Mouse (Mus musculus) limb, embryonic 14.5 days (tissue): Measurements from ENCODE around the gene Hsf5. TPM values are rescaled to one million over a fixed set of nuclear protein-coding genes. Genes with fewer than 3 reads are reported as not detected.

Source experiments
- ATAC-seq: fragments of 200-750 bp; cut with Nextera tagmentation; 2 replicates; pipeline ENCODE4 v1.8.0; 2017; ENCODE audit warnings: low read depth, moderate number of reproducible peaks, moderate TSS enrichment; ENCODE audit not compliant: low FRiP score
- DNase-seq: peaks from one replicate; pipeline ENCODE4 v3.0.0-alpha.2; 2015; ENCODE audit warnings: low spot score
- H3K27ac ChIP-seq: fragments of 300-500 bp; sonication (generic); replicated peaks from 2 replicates; pipeline ENCODE4 v1.5.1; 2014; ENCODE audit warnings: low read depth, mild to moderate bottlenecking, low read length, moderate library complexity, mixed read lengths
- H3K27me3 ChIP-seq: fragments of 300-500 bp; sonication (generic); 2 replicates; pipeline ENCODE4 v1.6.1; 2014; ENCODE audit warnings: low read length, mixed read lengths; ENCODE audit not compliant: control insufficient read depth, insufficient read depth
- H3K36me3 ChIP-seq: fragments of 300-500 bp; sonication (generic); 2 replicates; pipeline ENCODE4 v1.6.1; 2014; ENCODE audit warnings: mild to moderate bottlenecking, low read length, moderate library complexity, mixed read lengths; ENCODE audit not compliant: control insufficient read depth, insufficient read depth
- H3K4me1 ChIP-seq: fragments of 300-500 bp; sonication (generic); 2 replicates; pipeline ENCODE4 v1.6.1; 2014; ENCODE audit warnings: antibody characterized with exemption, low read length, mixed read lengths; ENCODE audit not compliant: control insufficient read depth, insufficient read depth
- H3K4me2 ChIP-seq: fragments of 300-500 bp; sonication (generic); replicated peaks from 2 replicates; pipeline ENCODE4 v1.6.1; 2014; ENCODE audit warnings: low read depth, mild to moderate bottlenecking, low read length, moderate library complexity; ENCODE audit not compliant: severe bottlenecking
- H3K4me3 ChIP-seq: fragments of 300-500 bp; sonication (generic); replicated peaks from 2 replicates; pipeline ENCODE4 v1.5.1; 2014; ENCODE audit warnings: low read length
- H3K9ac ChIP-seq: fragments of 300-500 bp; sonication (generic); 2 replicates; pipeline ENCODE4 v1.6.1; 2014; ENCODE audit warnings: mild to moderate bottlenecking, low read depth, low read length, moderate library complexity; ENCODE audit not compliant: severe bottlenecking
- H3K9me3 ChIP-seq: fragments of 300-500 bp; sonication (generic); 2 replicates; pipeline ENCODE4 v1.6.1; 2016; ENCODE audit warnings: low read length; ENCODE audit not compliant: control insufficient read depth
- POLR2A ChIP-seq: fragments of 200-500 bp; IDR thresholded peaks from 2 replicates; pipeline ENCODE4 v1.8.0; 2012; ENCODE audit warnings: inconsistent platforms, mild to moderate bottlenecking, moderate library complexity, borderline replicate concordance; ENCODE audit not compliant: insufficient read depth, insufficient read length; ENCODE audit errors: extremely low read depth
- WGBS: fragments of 180-500 bp; shearing (Covaris S2); extraction: QIAGEN DNeasy Blood & Tissue Kit; methylation state at CpG from one replicate; pipeline ENCODE4 v1.1.7; 2014; 5-methylcytosine and 5-hydroxymethylcytosine counted together
- polyA plus RNA-seq, 2 experiments: library from polyadenylated mRNA; depleted of rRNA in 1 of 2; stranded (reverse) in 1 of 2; unstranded in 1 of 2; fragments of >200 nt; fragmentation: Nextera tagmentation in 1 of 2; extraction: Ambion mirVana in 1 of 2; gene quantifications; 2 replicates each; pipeline versions ENCODE4 v1.2.1 to v1.2.3; 2012 to 2014

Hsf5 gene
- polyA plus RNA-seq, 2 experiments = 0.15 to 0.25 TPM

GRCm38 (mm10) chr11:87686407-87686806 lies 69.4 kb downstream of the Hsf5 start:
- H3K4me3 ChIP-seq = no peak overlapping the region
- no peak for DNase-seq
- H3K9me3 ChIP-seq = no peaks in the 10 kb centered on the region
- no peak overlapping the region for H3K4me2 ChIP-seq
- no peaks in the 10 kb centered on the region for H3K27me3 ChIP-seq
- no peak overlapping the region for H3K27ac ChIP-seq
- ATAC-seq = no peak
- H3K36me3 ChIP-seq = no peaks in the 10 kb centered on the region
- H3K4me1 ChIP-seq = peaks cover 12% of the 10 kb centered on the region
- 58% methylated on average over 7 of the region's 7 CpGs for WGBS
- no peak overlapping the region for H3K9ac ChIP-seq
- TF ChIP-seq POLR2A = no peak

GRCm38 (mm10) chr11:87687246-87688225 lies 70.6 kb downstream of the Hsf5 start:
- H3K4me1 ChIP-seq = peaks cover 12% of the 10 kb centered on the region
- ATAC-seq (no peak), DNase-seq (no peak)
- WGBS = 62% methylated on average over 15 of the region's 15 CpGs
- TF ChIP-seq POLR2A = no peak
- H3K36me3 ChIP-seq = no peaks in the 10 kb centered on the region
- no peak overlapping the region for H3K9ac ChIP-seq
- H3K27me3 ChIP-seq = no peaks in the 10 kb centered on the region
- no peak overlapping the region for H3K4me2 ChIP-seq
- H3K4me3 ChIP-seq = no peak overlapping the region
- no peaks in the 10 kb centered on the region for H3K9me3 ChIP-seq
- no peak overlapping the region for H3K27ac ChIP-seq

GRCm38 (mm10) chr11:87688478-87689203 lies 71.7 kb downstream of the Hsf5 start:
- no peaks in the 10 kb centered on the region for H3K27me3 ChIP-seq
- WGBS = 65% methylated on average over 11 of the region's 11 CpGs
- DNase-seq (no peak), ATAC-seq (no peak)
- no peaks in the 10 kb centered on the region for H3K9me3 ChIP-seq
- no peak overlapping the region for H3K4me2 ChIP-seq
- no peaks in the 10 kb centered on the region for H3K36me3 ChIP-seq
- no peak overlapping the region for H3K9ac ChIP-seq
- TF ChIP-seq POLR2A = no peak
- H3K4me3 ChIP-seq = no peak overlapping the region
- peaks cover 12% of the 10 kb centered on the region for H3K4me1 ChIP-seq
- H3K27ac ChIP-seq = no peak overlapping the region

GRCm38 (mm10) chr11:87689402-87689808 lies 72.4 kb downstream of the Hsf5 start:
- no peak for TF ChIP-seq POLR2A
- H3K9ac ChIP-seq = no peak overlapping the region
- no peak overlapping the region for H3K27ac ChIP-seq
- peak overlapping the region; percentile 21; the same call in 1 of the 2 replicates for H3K4me2 ChIP-seq
- peaks cover 12% of the 10 kb centered on the region for H3K4me1 ChIP-seq
- H3K27me3 ChIP-seq = no peaks in the 10 kb centered on the region
- no peak overlapping the region for H3K4me3 ChIP-seq
- H3K9me3 ChIP-seq = no peaks in the 10 kb centered on the region
- DNase-seq (peak; percentile 83), ATAC-seq (peak; percentile 41; the same call in 1 of the 2 replicates)
- 3% methylated on average over 7 of the region's 7 CpGs for WGBS
- H3K36me3 ChIP-seq = no peaks in the 10 kb centered on the region

GRCm38 (mm10) chr11:87690054-87690740 lies 73.2 kb downstream of the Hsf5 start:
- Histone ChIP-seq H3K27me3 (no peaks in the 10 kb centered on the region), H3K9me3 (no peaks in the 10 kb centered on the region), H3K4me2 (0 out of 2 replicates have a peak overlapping the region, but pooled peaks have one; percentile 15), H3K27ac (no peak overlapping the region), H3K36me3 (no peaks in the 10 kb centered on the region), H3K9ac (no peak overlapping the region), H3K4me1 (peaks cover 12% of the 10 kb centered on the region), H3K4me3 (no peak overlapping the region)
- ATAC-seq (no peak), DNase-seq (no peak)
- no peak for TF ChIP-seq POLR2A
- WGBS = 66% methylated on average over 16 of the region's 16 CpGs
